10 mouse cellular contexts compared by ENCODE assay signal in genomic region chr15:99498781-99499180, GRCm38 (mm10). TPM values are rescaled to one million over a fixed set of nuclear protein-coding genes. Genes with fewer than 3 reads are reported as not detected.
DNase-seq lines count a peak whose midpoint lies in the region; ATAC-seq and TF ChIP-seq lines count a peak whose summit lies in the region.
"Had no signal": no experiment of that assay in that cellular context is flagged by ENCODE, and none has a peak within 500 bp of the region (broad histone marks: within the 10 kb centered on the region; RNA-seq: fewer than 3 reads in every experiment).

No protein-coding gene starts in this region.

- no peak overlapping the region for H3K4me2 ChIP-seq in neural tube, embryonic 12.5 days (replicated peaks)
- H3K4me2 ChIP-seq in neural tube, embryonic 15.5 days = no peak overlapping the region
- no peak overlapping the region for H3K4me2 ChIP-seq in midbrain, embryonic 11.5 days
- no peak overlapping the region for H3K4me2 ChIP-seq in forebrain, embryonic 15.5 days (replicated peaks)

- peaks cover 22% of the 10 kb centered on the region for H3K4me1 ChIP-seq in neural tube, embryonic 12.5 days
- H3K4me1 ChIP-seq in neural tube, embryonic 15.5 days = peaks cover 26% of the 10 kb centered on the region
- H3K4me1 ChIP-seq in kidney, adult 2 months (ENCODE audit: control insufficient read depth, insufficient read depth, low read length) = peaks cover 12% of the 10 kb centered on the region; the same call in 1 of the 2 replicates
- peaks cover 5% of the 10 kb centered on the region for H3K4me1 ChIP-seq in midbrain, embryonic 11.5 days (ENCODE audit: control insufficient read depth, insufficient read depth, low read length)
- peaks cover 20% of the 10 kb centered on the region for H3K4me1 ChIP-seq in forebrain, embryonic 15.5 days

- H3K36me3 ChIP-seq in neural tube, embryonic 12.5 days = no peaks in the 10 kb centered on the region
- no peaks in the 10 kb centered on the region for H3K36me3 ChIP-seq in neural tube, embryonic 15.5 days
- no peaks in the 10 kb centered on the region for H3K36me3 ChIP-seq in kidney, adult 2 months (ENCODE audit: control insufficient read depth, insufficient read depth, low read length)
- no peaks in the 10 kb centered on the region for H3K36me3 ChIP-seq in midbrain, embryonic 11.5 days (ENCODE audit: control insufficient read depth, insufficient read depth, low read length)
- H3K36me3 ChIP-seq in forebrain, embryonic 15.5 days = no peaks in the 10 kb centered on the region

- no peak for ATAC-seq in neural tube, embryonic 12.5 days (ENCODE audit: low FRiP score, low read depth)
- ATAC-seq in neural tube, embryonic 15.5 days (ENCODE audit: low FRiP score) = no peak
- no peak for ATAC-seq in midbrain, embryonic 11.5 days (ENCODE audit: low FRiP score)
- no peak for ATAC-seq in forebrain, embryonic 15.5 days (replicated peaks)
- ATAC-seq: Patski had no signal

- TF ChIP-seq CTCF in kidney, adult 2 months (conservative IDR thresholded peaks at IDR 0.05; ENCODE audit: insufficient read depth, insufficient read length, low read depth, low read length) = no peak

- no peaks in the 10 kb centered on the region for H3K9me3 ChIP-seq in neural tube, embryonic 12.5 days
- H3K9me3 ChIP-seq in neural tube, embryonic 15.5 days (replicated peaks) = no peaks in the 10 kb centered on the region
- H3K9me3 ChIP-seq in midbrain, embryonic 11.5 days (ENCODE audit: control insufficient read depth, low read length) = no peaks in the 10 kb centered on the region
- no peaks in the 10 kb centered on the region for H3K9me3 ChIP-seq in forebrain, embryonic 15.5 days

- WGBS in neural tube, embryonic 12.5 days = 87% methylated on average over 4 of the region's 4 CpGs
- WGBS in neural tube, embryonic 15.5 days = 69% methylated on average over 4 of the region's 4 CpGs
- whole genome bisulfite sequencing in kidney, adult 2 months = 30% methylated on average over 4 of the region's 4 CpGs
- WGBS in midbrain, embryonic 11.5 days = 80% methylated on average over 4 of the region's 4 CpGs
- 85% methylated on average over 4 of the region's 4 CpGs for WGBS in forebrain, embryonic 15.5 days

- H3K27me3 ChIP-seq in neural tube, embryonic 12.5 days (replicated peaks) = no peaks in the 10 kb centered on the region; the same call in 1 of the 2 replicates
- no peaks in the 10 kb centered on the region for H3K27me3 ChIP-seq in neural tube, embryonic 15.5 days (replicated peaks)
- H3K27me3 ChIP-seq in kidney, adult 2 months (replicated peaks; ENCODE audit: control insufficient read depth, insufficient read depth, low read length) = no peaks in the 10 kb centered on the region
- H3K27me3 ChIP-seq in midbrain, embryonic 11.5 days (ENCODE audit: control insufficient read depth, insufficient read depth, low read length) = no peaks in the 10 kb centered on the region
- H3K27me3 ChIP-seq in forebrain, embryonic 15.5 days = no peaks in the 10 kb centered on the region
- H3K27me3 ChIP-seq: Patski had no signal

- H3K9ac ChIP-seq in neural tube, embryonic 12.5 days = 0 out of 2 replicates have a peak overlapping the region, but pooled peaks have one; percentile 5
- no peak overlapping the region for H3K9ac ChIP-seq in neural tube, embryonic 15.5 days (replicated peaks)
- H3K9ac ChIP-seq in midbrain, embryonic 11.5 days (ENCODE audit: low read length) = no peak overlapping the region
- no peak overlapping the region for H3K9ac ChIP-seq in forebrain, embryonic 15.5 days (replicated peaks)

- no peak overlapping the region for H3K27ac ChIP-seq in neural tube, embryonic 12.5 days
- no peak overlapping the region for H3K27ac ChIP-seq in neural tube, embryonic 15.5 days (replicated peaks)
- H3K27ac ChIP-seq in kidney, adult 2 months (ENCODE audit: insufficient read depth, low read depth, low read length) = peak overlapping the region; percentile 80
- no peak overlapping the region for H3K27ac ChIP-seq in midbrain, embryonic 11.5 days (ENCODE audit: low read depth, low read length)
- no peak overlapping the region for H3K27ac ChIP-seq in forebrain, embryonic 15.5 days (replicated peaks)

- peak; percentile 73 for DNase-seq in cerebellum, adult 9-11 months
- DNase-seq in kidney, adult 2 months = peak; percentile 80
- peak; percentile 83 for DNase-seq in lung, postnatal 25 days (ENCODE audit: low spot score)
- no peak for DNase-seq in midbrain, embryonic 11.5 days (ENCODE audit: low spot score, missing footprints)
- no peak for DNase-seq in embryo, embryonic 10 days (ENCODE audit: low spot score)
- DNase-seq: gastrocnemius, postnatal 14 days had no signal

- no peak for TF ChIP-seq POLR2A in kidney, adult 2 months (IDR thresholded peaks at IDR 0.05; ENCODE audit: low read depth, low read length)

- no peak overlapping the region for H3K4me3 ChIP-seq in neural tube, embryonic 12.5 days
- H3K4me3 ChIP-seq in neural tube, embryonic 15.5 days (replicated peaks) = no peak overlapping the region
- H3K4me3 ChIP-seq in kidney, adult 2 months (ENCODE audit: insufficient read depth, low read depth, low read length) = no peak overlapping the region
- H3K4me3 ChIP-seq in midbrain, embryonic 11.5 days (ENCODE audit: low read depth, low read length) = no peak overlapping the region
- no peak overlapping the region for H3K4me3 ChIP-seq in forebrain, embryonic 15.5 days

RNA-seq across cellular contexts. Expression of gene Bcdin3d, which starts 24.3 kb away (rescaled TPM):
- polyA plus RNA-seq in neural tube, embryonic 12.5 days (2016; fragmentation: Nextera tagmentation; extraction: Ambion mirVana) = 17.0 and 17.4 TPM in 2 replicates
- 17.0 and 19.0 TPM in 2 replicates for polyA plus RNA-seq in neural tube, embryonic 15.5 days (2015; fragmentation: Nextera tagmentation; extraction: Ambion mirVana)
- polyA plus RNA-seq in kidney, adult 2 months (2012; rRNA removed) = 5.8 and 7.0 TPM in 2 replicates
- 19.5 and 19.7 TPM in 2 replicates for polyA plus RNA-seq in midbrain, embryonic 11.5 days (2014; fragmentation: Nextera tagmentation; extraction: Ambion mirVana)
- polyA plus RNA-seq in forebrain, embryonic 15.5 days (2015; fragmentation: Nextera tagmentation; extraction: Ambion mirVana) = 24.7 and 25.5 TPM in 2 replicates

RNA-seq across cellular contexts. Expression of gene Faim2, which starts 29.2 kb away (rescaled TPM):
- polyA plus RNA-seq in neural tube, embryonic 12.5 days (2016; fragmentation: Nextera tagmentation; extraction: Ambion mirVana) = 6.3 and 6.7 TPM in 2 replicates
- 50.7 and 57.5 TPM in 2 replicates for polyA plus RNA-seq in neural tube, embryonic 15.5 days (2015; fragmentation: Nextera tagmentation; extraction: Ambion mirVana)
- polyA plus RNA-seq in kidney, adult 2 months (2012; rRNA removed) = 0.43 and 1.3 TPM in 2 replicates
- polyA plus RNA-seq in midbrain, embryonic 11.5 days (2014; fragmentation: Nextera tagmentation; extraction: Ambion mirVana) = 0.81 and 1.1 TPM in 2 replicates
- 17.0 and 18.9 TPM in 2 replicates for polyA plus RNA-seq in forebrain, embryonic 15.5 days (2015; fragmentation: Nextera tagmentation; extraction: Ambion mirVana)

RNA-seq across cellular contexts. Expression of gene Nckap5l, which starts 41.2 kb away (rescaled TPM):
- 15.4 and 17.2 TPM in 2 replicates for polyA plus RNA-seq in neural tube, embryonic 12.5 days (2016; fragmentation: Nextera tagmentation; extraction: Ambion mirVana)
- polyA plus RNA-seq in neural tube, embryonic 15.5 days (2015; fragmentation: Nextera tagmentation; extraction: Ambion mirVana) = 12.4 and 13.0 TPM in 2 replicates
- polyA plus RNA-seq in kidney, adult 2 months (2012; rRNA removed) = 3.1 and 3.9 TPM in 2 replicates
- 8.0 and 9.4 TPM in 2 replicates for polyA plus RNA-seq in midbrain, embryonic 11.5 days (2014; fragmentation: Nextera tagmentation; extraction: Ambion mirVana)
- polyA plus RNA-seq in forebrain, embryonic 15.5 days (2015; fragmentation: Nextera tagmentation; extraction: Ambion mirVana) = 11.0 and 12.4 TPM in 2 replicates

Comparison
In these comparisons a context has a peak if more than half of its experiments do, and no peak if none do; other contexts are left out.
1. DNase-seq: peak in cerebellum, adult 9-11 months (single experiment), kidney, adult 2 months (single experiment) and lung, postnatal 25 days (single experiment); none in midbrain, embryonic 11.5 days (single experiment) and embryo, embryonic 10 days (single experiment).